Mouse (Mus musculus) CH12.LX (cell line): ENCODE measurements around the gene Ptcd3. TPM values are rescaled to one million over a fixed set of nuclear protein-coding genes. Genes with fewer than 3 reads are reported as not detected.
"Not testable (repeated sequence)": the region's sequence is repeated elsewhere in the genome, so short reads cannot be mapped to it uniquely, and the experiment has no call there.

Experiments
- DNase-seq: peaks from one replicate; pipeline ENCODE4 v3.0.0-alpha.2; 2013; ENCODE audit errors: extremely low read depth
- H3K27ac ChIP-seq: 2 replicates; pipeline ENCODE4 v1.5.1; 2012; ENCODE audit warnings: low read depth, mild to moderate bottlenecking, control low read depth, moderate library complexity; ENCODE audit not compliant: insufficient read depth
- H3K27me3 ChIP-seq: replicated peaks from 2 replicates; pipeline ENCODE3; 2012; ENCODE audit warnings: inconsistent platforms
- H3K36me3 ChIP-seq, 2 experiments: replicated peaks in 1 of 2; 2 replicates each; pipeline versions ENCODE3 to v1.6.1; 2012; ENCODE audit warnings: inconsistent platforms in 1 of 2, low read length in 1 of 2, mild to moderate bottlenecking in 1 of 2, mixed read lengths in 1 of 2, moderate library complexity in 1 of 2; ENCODE audit not compliant: control insufficient read depth in 1 of 2, insufficient read depth in 1 of 2
- H3K4me1 ChIP-seq, 2 experiments: 2 replicates each; pipeline ENCODE4 v1.6.1; 2012; ENCODE audit warnings: inconsistent platforms in 1 of 2, moderate library complexity in 1 of 2; ENCODE audit not compliant: insufficient read depth in 2 of 2, control insufficient read depth in 1 of 2
- H3K4me2 ChIP-seq: 2 replicates; pipeline ENCODE4 v1.6.1; 2012; ENCODE audit warnings: low read depth, mild to moderate bottlenecking, control low read depth; ENCODE audit not compliant: poor library complexity, insufficient read depth, severe bottlenecking
- H3K4me3 ChIP-seq, 3 experiments: fragments of 150-350 bp in 1 of 3; sonication (generic) in 1 of 3; replicated peaks in 1 of 3; 2 replicates each; pipeline versions ENCODE3 to v1.5.1; 2011 to 2012; ENCODE audit warnings: low read depth in 2 of 3, low read length in 2 of 3, mild to moderate bottlenecking in 2 of 3, moderate library complexity in 2 of 3, control low read depth in 1 of 3, improper control_type of control experiment in 1 of 3, inconsistent platforms in 1 of 3, mixed read lengths in 1 of 3; ENCODE audit not compliant: poor library complexity in 1 of 3
- H3K79me2 ChIP-seq: replicated peaks from 2 replicates; pipeline ENCODE4 v1.6.1; 2012; ENCODE audit warnings: mild to moderate bottlenecking, moderate library complexity; ENCODE audit not compliant: control insufficient read depth, poor library complexity, insufficient read depth, severe bottlenecking; ENCODE audit errors: extremely low read depth
- H3K9ac ChIP-seq: 2 replicates; pipeline ENCODE4 v1.6.1; 2012; ENCODE audit warnings: low read depth, mild to moderate bottlenecking, control low read depth, moderate library complexity; ENCODE audit not compliant: insufficient read depth
- H3K9me3 ChIP-seq: replicated peaks from 2 replicates; pipeline ENCODE3; 2012; ENCODE audit warnings: low read length, inconsistent platforms, mixed read lengths
- BHLHE40 ChIP-seq: IDR thresholded peaks from 2 replicates; pipeline ENCODE4 v1.6.1; 2011; ENCODE audit warnings: mild to moderate bottlenecking, low read depth, low read length, improper control_type of control experiment
- CHD2 ChIP-seq: IDR thresholded peaks from 2 replicates; pipeline ENCODE4 v1.6.1; 2011; ENCODE audit warnings: low read length, improper control_type of control experiment
- CTCF ChIP-seq, 2 experiments: IDR thresholded peaks in 1 of 2; conservative IDR thresholded peaks in 1 of 2; 2 replicates each; pipeline ENCODE4 v1.5.1; 2011 to 2012; ENCODE audit warnings: low read depth in 2 of 2, low read length in 2 of 2, improper control_type of control experiment in 1 of 2, inconsistent platforms in 1 of 2, mild to moderate bottlenecking in 1 of 2, moderate library complexity in 1 of 2
- ELF1 ChIP-seq: IDR thresholded peaks from 2 replicates; pipeline ENCODE4 v1.6.1; 2014; ENCODE audit warnings: low read depth, mild to moderate bottlenecking, inconsistent platforms, low read length, improper control_type of control experiment
- IRF4 ChIP-seq: IDR thresholded peaks from 2 replicates; pipeline ENCODE4 v1.6.1; 2014; ENCODE audit warnings: low read depth, mild to moderate bottlenecking, inconsistent platforms, low read length, improper control_type of control experiment
- MEF2A ChIP-seq: IDR thresholded peaks from 2 replicates; pipeline ENCODE4 v1.6.1; 2014; ENCODE audit warnings: low read depth, mild to moderate bottlenecking, inconsistent platforms, low read length, improper control_type of control experiment, borderline replicate concordance
- MXI1 ChIP-seq: IDR thresholded peaks from 2 replicates; pipeline ENCODE4 v1.6.1; 2011; ENCODE audit warnings: mild to moderate bottlenecking, low read depth, low read length, improper control_type of control experiment
- PAX5 ChIP-seq: IDR thresholded peaks from 2 replicates; pipeline ENCODE4 v1.6.1; 2012; ENCODE audit warnings: low read length, inconsistent platforms, mixed read lengths
- SIN3A ChIP-seq: IDR thresholded peaks from 2 replicates; pipeline ENCODE4 v1.6.1; 2012; ENCODE audit warnings: low read length, improper control_type of control experiment, inconsistent platforms
- SMC3 ChIP-seq: IDR thresholded peaks from 2 replicates; pipeline ENCODE4 v1.6.1; 2011; ENCODE audit warnings: low read depth, low read length, improper control_type of control experiment
- TBP ChIP-seq: conservative IDR thresholded peaks from 2 replicates; pipeline ENCODE4 v1.6.1; 2011; ENCODE audit warnings: low read depth, low read length, improper control_type of control experiment
- ZMIZ1 ChIP-seq: IDR thresholded peaks from 2 replicates; pipeline ENCODE4 v1.6.1; 2012; ENCODE audit warnings: low read depth, mild to moderate bottlenecking, inconsistent platforms, low read length, improper control_type of control experiment
- ZNF384 ChIP-seq: IDR thresholded peaks from 2 replicates; pipeline ENCODE4 v1.6.1; 2012; ENCODE audit warnings: low read depth, low read length, improper control_type of control experiment, inconsistent platforms
- dilution Hi-C: fragments of 300-500 bp; cut with MboI; formaldehyde crosslinking; loops from 2 replicates; pipeline ENCODE4 v1.14.3; 2020; ENCODE audit warnings: low sequenced_read_pairs; ENCODE audit not compliant: extremely low pct_unique_long_range_greater_than_20kb, extremely low pct_ligation_motif_present
- in situ Hi-C: fragments of 300-500 bp; cut with MboI; formaldehyde crosslinking; loops from 3 replicates; pipeline ENCODE4 v1.14.3; 2019; ENCODE audit warnings: low sequenced_read_pairs, low pct_ligation_motif_present, low pct_unique_long_range_greater_than_20kb, mixed read lengths
- polyA plus RNA-seq: library from polyadenylated mRNA; unstranded; fragments of >175 nt; gene quantifications from 2 replicates; pipeline ENCODE4 v1.2.1, GENCODE M21; 2012; ENCODE audit warnings: low read depth; ENCODE audit not compliant: insufficient read length
- total RNA-seq, 2 experiments: library from RNA; depleted of rRNA; stranded (reverse); fragments of 300-350 nt in 1 of 2; fragments of >200 nt in 1 of 2; gene quantifications; 2 replicates each; pipeline ENCODE4 v1.2.3; 2012 to 2014

The Ptcd3 gene
- total and polyA plus RNA-seq, 3 experiments: 76.6 to 169 (median 110) TPM

- Histone ChIP-seq H3K4me3 (no peak overlapping the region), H3K36me3 (peaks cover 55 to 82% of the 10 kb centered on the region in 2 experiments), H3K9me3 (peaks cover 5% of the 10 kb centered on the region), H3K79me2 (no peaks in the 10 kb centered on the region), H3K4me1 (no peaks in the 10 kb centered on the region), H3K9ac (no peak overlapping the region), H3K27ac (no peak overlapping the region)
- peak; percentile 37 for TF ChIP-seq ZNF384
- no peak for TF ChIP-seq CHD2
- TF ChIP-seq MEF2A: no peak
- no peak for TF ChIP-seq SIN3A
- no peak for TF ChIP-seq SMC3
- peak in 1 of 2 experiments; percentile 30; a peak in 1 of 4 replicates for TF ChIP-seq CTCF (conservative IDR thresholded peaks at IDR 0.05 in 1 of 2, IDR thresholded peaks at IDR 0.05 in 1 of 2; ENCODE audit: low read depth in 2 of 2, low read length in 2 of 2)
- TF ChIP-seq BHLHE40: no peak
- TF ChIP-seq, all 38 proteins: peak for 2
- H3K27me3 ChIP-seq: no peaks in the 10 kb centered on the region
- H3K4me2 ChIP-seq: no peak overlapping the region
- in situ Hi-C loops (no loop called here), dilution Hi-C loops (no loop called here)
- peak; percentile 27 for DNase-seq
These were observed 39.7 kb downstream of the Ptcd3 start for GRCm38 (mm10) chr6:71868809-71869208.

- Histone ChIP-seq H3K36me3 (peaks cover 58 to 82% of the 10 kb centered on the region in 2 experiments), H3K4me1 (no peaks in the 10 kb centered on the region), H3K27ac (no peak overlapping the region), H3K9ac (no peak overlapping the region), H3K4me3 (no peak overlapping the region), H3K27me3 (no peaks in the 10 kb centered on the region), H3K9me3 (peaks cover 5% of the 10 kb centered on the region), H3K79me2 (no peaks in the 10 kb centered on the region), H3K4me2 (no peak overlapping the region)
- TF ChIP-seq IRF4: no peak
- TF ChIP-seq PAX5: no peak
- no peak for TF ChIP-seq MXI1
- no peak for TF ChIP-seq TBP
- no peak for TF ChIP-seq ELF1
- TF ChIP-seq ZMIZ1: no peak
- TF ChIP-seq SMC3: no peak
- dilution Hi-C loops: no loop called here
- in situ Hi-C loops: no loop called here
- DNase-seq: no peak
These were observed 40.8 kb downstream of the Ptcd3 start for GRCm38 (mm10) chr6:71867751-71868150.

DNA sequence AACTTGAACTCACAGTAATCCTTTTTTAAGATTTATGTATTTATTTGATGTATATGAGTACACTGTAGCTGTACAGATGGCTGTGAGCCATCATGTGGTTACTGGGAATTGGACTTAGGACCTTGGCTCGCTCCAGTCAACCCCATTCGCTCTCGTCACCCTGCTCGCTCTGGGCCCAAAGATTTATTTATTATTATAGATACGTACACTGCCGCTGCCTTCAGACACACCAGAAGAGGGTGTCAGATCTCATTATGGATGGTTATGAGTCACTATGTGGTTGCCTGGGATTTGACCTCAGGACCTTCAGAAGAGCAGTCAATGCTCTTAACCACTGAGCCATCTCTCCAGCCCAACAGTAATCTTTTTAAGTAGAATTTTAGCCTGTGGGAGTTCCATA, 61.6 kb downstream of the Ptcd3 start:
- H3K4me1 ChIP-seq, dilution Hi-C loops, H3K4me3 ChIP-seq, H3K4me2 ChIP-seq, in situ Hi-C loops, H3K9ac ChIP-seq, H3K9me3 ChIP-seq, H3K27me3 ChIP-seq, H3K27ac ChIP-seq, DNase-seq: not testable (repeated sequence)
- Histone ChIP-seq H3K36me3 (peaks cover 14 to 61% of the 10 kb centered on the region in 2 experiments), H3K79me2 (peaks cover 15% of the 10 kb centered on the region; the same call in 1 of the 2 replicates)
